Mouse (Mus musculus) midbrain, embryonic 12.5 days (tissue): ENCODE results near the gene 2300002M23Rik. TPM values are rescaled to one million over a fixed set of nuclear protein-coding genes. Genes with fewer than 3 reads are reported as not detected.

Experiments used
- polyA plus RNA-seq: library from polyadenylated mRNA; unstranded; fragments of >200 nt; fragmentation: Nextera tagmentation; extraction: Ambion mirVana; gene quantifications from 2 replicates; pipeline ENCODE4 v1.2.1, GENCODE M21; 2016

Gene 2300002M23Rik
- polyA plus RNA-seq, 1 experiment from 2014 or later: not detected

Other genes starting within 250 kb of the 2300002M23Rik start
- gene H2-Q1, start 247.0 kb upstream of the 2300002M23Rik start, polyA plus RNA-seq: 0.08 and 0.17 TPM in 2 replicates
- gene H2-Q2, start 225.2 kb upstream of the 2300002M23Rik start, polyA plus RNA-seq: 0.15 and 0.20 TPM in 2 replicates
- 1.9 and 2.3 TPM in 2 replicates for gene H2-Q4, start 187.8 kb upstream of the 2300002M23Rik start, polyA plus RNA-seq
- 0.09 and 0.27 TPM in 2 replicates for gene H2-Q6, start 142.6 kb upstream of the 2300002M23Rik start, polyA plus RNA-seq
- gene H2-Q7, start 128.3 kb upstream of the 2300002M23Rik start, polyA plus RNA-seq: 6.0 and 6.4 TPM in 2 replicates
- 0.09 and 0.10 TPM in 2 replicates for gene H2-Q10, start 97.4 kb upstream of the 2300002M23Rik start, polyA plus RNA-seq
- not detected in 2 replicates for gene Pou5f1, start 61.4 kb upstream of the 2300002M23Rik start, polyA plus RNA-seq
- 41.2 and 52.6 TPM in 2 replicates for gene Tcf19, start 50.6 kb upstream of the 2300002M23Rik start, polyA plus RNA-seq
- 16.0 and 18.5 TPM in 2 replicates for gene Cchcr1, start 50.4 kb upstream of the 2300002M23Rik start, polyA plus RNA-seq
- 1.0 and 1.5 TPM in 2 replicates for gene Psors1c2, start 34.2 kb upstream of the 2300002M23Rik start, polyA plus RNA-seq
- gene Cdsn, start 15.3 kb upstream of the 2300002M23Rik start, polyA plus RNA-seq: 0.06 TPM in 1 of 2 replicates, not detected in the other
- not detected in 2 replicates for gene Sfta2, start 34.1 kb downstream of the 2300002M23Rik start, polyA plus RNA-seq
- gene Gm9573, start 59.2 kb downstream of the 2300002M23Rik start, polyA plus RNA-seq: not detected in 2 replicates
- 0.08 TPM in 1 of 2 replicates, not detected in the other for gene Mucl3, start 76.2 kb downstream of the 2300002M23Rik start, polyA plus RNA-seq
- gene Vars2, start 100.1 kb downstream of the 2300002M23Rik start, polyA plus RNA-seq: 18.7 and 19.0 TPM in 2 replicates
- gene Gtf2h4, start 106.3 kb downstream of the 2300002M23Rik start, polyA plus RNA-seq: 34.0 and 34.9 TPM in 2 replicates
- 201 and 218 TPM in 2 replicates for gene Ddr1, start 137.2 kb downstream of the 2300002M23Rik start, polyA plus RNA-seq